Mouse (Mus musculus) adrenal gland, postnatal 4 days (tissue): ENCODE data around the gene Olfr850. TPM values are rescaled to one million over a fixed set of nuclear protein-coding genes. Genes with fewer than 3 reads are reported as not detected.

Experiments
- DNase-seq, 2 experiments: peaks; one replicate each; pipeline ENCODE4 v3.0.0; 2021 to 2022; ENCODE audit warnings: low spot score in 2 of 2, mixed read lengths in 2 of 2
- long read RNA-seq, 2 experiments: library from polyadenylated mRNA; stranded (forward); transcript quantifications; one replicate each; pipeline ENCODE4 v2.0.0; 2021
- total RNA-seq, 2 experiments: library from RNA; stranded (reverse); gene quantifications; 2 replicates each; pipeline ENCODE4 v1.2.3; 2021

The Olfr850 gene
- total RNA-seq: not detected
- long read RNA-seq, experiment 1: 0 reads
- long read RNA-seq, experiment 2: 0 reads

GRCm38 (mm10) chr9:19478148-19478547, at the start of gene Olfr850:
Gene Olfr850, minus strand, starts transcription at chr9:19478248.
- DNase-seq: no peak

GRCm38 (mm10) chr9:19492995-19493394, 14.9 kb upstream of the Olfr850 start, which contains the start of gene Olfr851:
Gene Olfr851, plus strand, starts transcription at chr9:19493295.
- no peak for DNase-seq

- DNase-seq: no peak
Measured at GRCm38 (mm10) chr9:19439966-19440365, 38.1 kb downstream of the Olfr850 start, which contains the start of gene Olfr849. Gene Olfr849, plus strand, starts transcription at chr9:19440266.

Other genes starting within 250 kb of the Olfr850 start
- not detected for gene Olfr843, start 226.3 kb downstream of the Olfr850 start, total RNA-seq
- gene Olfr844, start 161.9 kb downstream of the Olfr850 start, total RNA-seq: not detected
- gene Olfr845, start 141.8 kb downstream of the Olfr850 start, total RNA-seq: not detected
- gene Olfr846, start 114.2 kb downstream of the Olfr850 start, total RNA-seq: not detected
- not detected for gene Olfr847, start 99.6 kb downstream of the Olfr850 start, total RNA-seq
- not detected for gene Olfr849, start 38.0 kb downstream of the Olfr850 start, total RNA-seq
- not detected for gene Olfr851, start 15.0 kb upstream of the Olfr850 start, total RNA-seq
- gene Olfr853, start 62.8 kb upstream of the Olfr850 start, total RNA-seq: not detected
- not detected for gene Olfr854, start 89.1 kb upstream of the Olfr850 start, total RNA-seq
- not detected for gene Olfr855, start 104.4 kb upstream of the Olfr850 start, total RNA-seq
- 10 to 100 TPM; 21.9 to 25.3 TPM for gene Zfp317, start 143.9 kb upstream of the Olfr850 start, total RNA-seq
- not detected for gene Olfr857, start 231.2 kb upstream of the Olfr850 start, total RNA-seq